Mouse (Mus musculus) neural tube, embryonic 14.5 days (tissue): ENCODE measurements around the gene Mrps9. TPM values are rescaled to one million over a fixed set of nuclear protein-coding genes. Genes with fewer than 3 reads are reported as not detected.
A peak's percentile ranks its signal among the peaks of the same experiment; 100 is the strongest.

Experiments used
- ATAC-seq: fragments of 200-750 bp; cut with Nextera tagmentation; 2 replicates; pipeline ENCODE4 v1.8.0; 2017; ENCODE audit warnings: low read depth, mild to moderate bottlenecking, moderate TSS enrichment, moderate library complexity
- H3K27ac ChIP-seq: fragments of 300-500 bp; sonication (generic); 2 replicates; pipeline ENCODE4 v1.5.1; 2014; ENCODE audit warnings: low read depth, mild to moderate bottlenecking, control low read depth, low read length, moderate library complexity, mixed read lengths
- H3K27me3 ChIP-seq: fragments of 300-500 bp; sonication (generic); 2 replicates; pipeline ENCODE4 v1.6.1; 2014; ENCODE audit warnings: low read length; ENCODE audit not compliant: control insufficient read depth, insufficient read depth
- H3K36me3 ChIP-seq: fragments of 300-500 bp; sonication (generic); 2 replicates; pipeline ENCODE4 v1.6.1; 2014; ENCODE audit warnings: low read length, mixed read lengths; ENCODE audit not compliant: control insufficient read depth, insufficient read depth
- H3K4me1 ChIP-seq: fragments of 300-500 bp; sonication (generic); 2 replicates; pipeline ENCODE4 v1.6.1; 2014; ENCODE audit warnings: low read length; ENCODE audit not compliant: control insufficient read depth, insufficient read depth
- H3K4me2 ChIP-seq: fragments of 300-500 bp; sonication (generic); 2 replicates; pipeline ENCODE4 v1.6.1; 2014; ENCODE audit warnings: mild to moderate bottlenecking, low read depth, low read length, control low read depth
- H3K4me3 ChIP-seq: fragments of 300-500 bp; sonication (generic); 2 replicates; pipeline ENCODE4 v1.5.1; 2014; ENCODE audit warnings: low read depth, low read length, control low read depth, mixed read lengths
- H3K9ac ChIP-seq: fragments of 300-500 bp; sonication (generic); replicated peaks from 2 replicates; pipeline ENCODE4 v1.6.1; 2014; ENCODE audit warnings: low read depth, mild to moderate bottlenecking, control low read depth, low read length, mixed read lengths
- H3K9me3 ChIP-seq: fragments of 300-500 bp; sonication (generic); 2 replicates; pipeline ENCODE4 v1.6.1; 2016; ENCODE audit warnings: low read length; ENCODE audit not compliant: control insufficient read depth
- WGBS: fragments of 180-500 bp; shearing (Covaris S2); extraction: QIAGEN DNeasy Blood & Tissue Kit; methylation state at CpG from one replicate; pipeline ENCODE4 v1.1.7; 2014; 5-methylcytosine and 5-hydroxymethylcytosine counted together
- polyA plus RNA-seq: library from polyadenylated mRNA; unstranded; fragments of >200 nt; fragmentation: Nextera tagmentation; extraction: Ambion mirVana; gene quantifications from 2 replicates; pipeline ENCODE4 v1.2.1, GENCODE M21; 2014

Gene Mrps9
- polyA plus RNA-seq, 1 experiment from 2014 or later: 35.8 TPM

GRCm38 (mm10) chr1:42923924-42924323, 72.9 kb downstream of the Mrps9 start:
- no peaks in the 10 kb centered on the region for H3K27me3 ChIP-seq
- no peak overlapping the region for H3K27ac ChIP-seq
- no peaks in the 10 kb centered on the region for H3K36me3 ChIP-seq
- H3K9ac ChIP-seq: no peak overlapping the region
- H3K4me3 ChIP-seq: no peak overlapping the region
- no peak for ATAC-seq
- no peaks in the 10 kb centered on the region for H3K9me3 ChIP-seq
- H3K4me1 ChIP-seq: no peaks in the 10 kb centered on the region
- 50% methylated on average over 5 of the region's 5 CpGs for WGBS
- H3K4me2 ChIP-seq: no peak overlapping the region

- Histone ChIP-seq H3K4me1 (no peaks in the 10 kb centered on the region), H3K4me2 (no peak overlapping the region), H3K27me3 (no peaks in the 10 kb centered on the region), H3K9me3 (no peaks in the 10 kb centered on the region), H3K4me3 (no peak overlapping the region), H3K9ac (no peak overlapping the region), H3K36me3 (no peaks in the 10 kb centered on the region), H3K27ac (no peak overlapping the region)
- ATAC-seq: no peak
- WGBS: 85% methylated on average over 1 of the region's 1 CpGs
Measured at GRCm38 (mm10) chr1:42933613-42934012, 82.6 kb downstream of the Mrps9 start.

GRCm38 (mm10) chr1:42948486-42948885, 97.5 kb downstream of the Mrps9 start:
- Histone ChIP-seq H3K27me3 (no peaks in the 10 kb centered on the region), H3K9ac (no peak overlapping the region), H3K9me3 (no peaks in the 10 kb centered on the region), H3K4me2 (no peak overlapping the region), H3K4me1 (no peaks in the 10 kb centered on the region), H3K36me3 (no peaks in the 10 kb centered on the region), H3K4me3 (no peak overlapping the region), H3K27ac (no peak overlapping the region)
- 88% methylated on average over 4 of the region's 4 CpGs for WGBS
- no peak for ATAC-seq

GRCm38 (mm10) chr1:42952734-42953481, 101.9 kb downstream of the Mrps9 start, which contains the start of gene Gpr45:
Gene Gpr45, plus strand, starts transcription at chr1:42952872.
- no peaks in the 10 kb centered on the region for H3K36me3 ChIP-seq
- H3K9me3 ChIP-seq: no peaks in the 10 kb centered on the region
- H3K9ac ChIP-seq: peak within 1 kb of the TSS; percentile 98
- peak within 1 kb of the TSS; percentile 72 for H3K4me2 ChIP-seq
- peak; percentile 89 for ATAC-seq
- peak within 1 kb of the TSS; percentile 86 for H3K4me3 ChIP-seq
- no peaks in the 10 kb centered on the region for H3K27me3 ChIP-seq
- no peaks in the 10 kb centered on the region for H3K4me1 ChIP-seq
- WGBS: under 1% methylated on average over 30 of the region's 71 CpGs
- H3K27ac ChIP-seq: peak within 1 kb of the TSS; percentile 82

- Histone ChIP-seq H3K27me3 (no peaks in the 10 kb centered on the region), H3K36me3 (no peaks in the 10 kb centered on the region), H3K4me2 (peak overlapping the region; percentile 72), H3K27ac (peak overlapping the region; percentile 82), H3K9ac (peak overlapping the region; percentile 98), H3K9me3 (no peaks in the 10 kb centered on the region), H3K4me3 (peak overlapping the region; percentile 86), H3K4me1 (no peaks in the 10 kb centered on the region)
- ATAC-seq: peak; percentile 68
- WGBS: 1% methylated on average over 16 of the region's 16 CpGs
Measured at GRCm38 (mm10) chr1:42953482-42953822, 102.4 kb downstream of the Mrps9 start.

Other genes with a start within 250 kb of the Mrps9 start
- gene Pou3f3, start 155.5 kb upstream of the Mrps9 start, polyA plus RNA-seq: 10.4 and 11.0 TPM in 2 replicates
- 15.1 and 16.6 TPM in 2 replicates for gene Gpr45, start 101.6 kb downstream of the Mrps9 start, polyA plus RNA-seq
- 22.0 and 22.3 TPM in 2 replicates for gene Tgfbrap1, start 247.4 kb downstream of the Mrps9 start, polyA plus RNA-seq
- 43.4 and 51.6 TPM in 2 replicates for gene AI597479, start 247.5 kb downstream of the Mrps9 start, polyA plus RNA-seq